Mouse (Mus musculus) frontal cortex, postnatal 10 days (tissue): ENCODE results near the gene Dmrt1.

Experiments used
- DNase-seq, 2 experiments: peaks; one replicate each; pipeline ENCODE4 v3.0.0; 2022; ENCODE audit warnings: low spot score in 2 of 2, mixed read lengths in 1 of 2

Dmrt1 gene

DNA sequence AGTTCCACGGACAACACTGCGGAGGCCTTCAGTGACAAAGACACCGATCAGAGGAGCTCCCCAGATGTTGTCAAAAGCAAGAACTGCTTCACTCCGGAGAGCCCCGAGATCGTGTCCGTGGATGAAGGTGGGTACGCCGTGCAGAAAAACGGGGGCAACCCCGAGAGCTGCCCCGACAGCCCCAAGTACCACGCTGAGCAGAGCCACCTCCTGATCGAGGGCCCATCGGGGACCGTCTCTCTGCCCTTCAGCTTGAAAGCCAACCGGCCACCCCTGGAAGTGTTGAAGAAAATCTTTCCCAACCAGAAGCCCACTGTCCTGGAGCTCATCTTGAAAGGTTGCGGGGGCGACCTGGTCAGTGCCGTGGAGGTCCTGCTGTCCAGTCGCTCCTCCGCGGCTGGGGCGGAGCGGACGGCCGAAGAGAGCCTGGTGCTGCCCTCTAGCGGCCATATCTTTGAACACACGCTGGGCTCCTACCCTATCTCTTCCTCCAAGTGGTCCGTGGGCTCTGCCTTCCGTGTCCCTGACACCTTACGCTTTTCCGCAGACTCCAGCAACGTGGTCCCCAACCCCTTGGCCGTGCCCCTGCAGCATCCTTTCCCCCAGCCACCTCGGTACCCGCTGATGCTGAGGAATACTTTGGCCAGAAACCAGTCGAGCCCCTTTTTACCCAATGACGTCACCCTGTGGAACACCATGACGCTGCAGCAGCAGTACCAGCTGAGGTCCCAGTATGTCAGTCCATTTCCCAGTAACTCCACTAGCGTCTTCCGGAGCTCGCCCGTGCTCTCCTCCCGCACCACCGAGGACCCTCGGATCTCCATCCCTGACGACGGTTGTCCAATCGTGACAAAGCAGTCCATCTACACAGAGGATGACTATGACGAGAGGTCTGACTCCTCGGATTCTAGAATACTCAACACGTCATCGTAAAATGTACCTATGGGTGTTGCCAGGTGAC, 117.2 kb downstream of the Dmrt1 start:
- peak in 1 of 2 experiments; percentile 55 for DNase-seq

DNA sequence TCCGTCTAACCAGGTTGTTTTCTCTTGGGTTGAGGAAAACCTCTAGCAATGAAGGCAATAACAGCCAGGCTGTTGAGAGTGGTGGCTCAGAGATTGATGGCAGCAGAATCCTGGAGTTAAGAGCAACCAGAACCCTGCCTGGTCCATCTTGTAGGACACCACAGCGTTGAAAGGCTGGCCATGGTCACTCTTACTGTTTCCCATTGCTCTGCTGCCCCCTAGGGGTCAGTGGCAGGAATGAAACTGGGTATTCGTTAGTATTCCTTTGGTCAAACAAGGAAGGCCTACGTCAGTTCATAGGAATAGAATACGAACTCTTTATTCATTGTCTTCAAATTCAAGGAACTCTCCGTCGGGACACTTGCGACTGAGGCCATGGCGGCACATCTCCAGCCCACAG, 123.1 kb downstream of the Dmrt1 start:
- DNase-seq, result peak in 1 of 2 experiments; percentile 62

GRCm38 (mm10) chr19:25635119-25635518, 129.7 kb downstream of the Dmrt1 start:
- DNase-seq, result no peak

DNA sequence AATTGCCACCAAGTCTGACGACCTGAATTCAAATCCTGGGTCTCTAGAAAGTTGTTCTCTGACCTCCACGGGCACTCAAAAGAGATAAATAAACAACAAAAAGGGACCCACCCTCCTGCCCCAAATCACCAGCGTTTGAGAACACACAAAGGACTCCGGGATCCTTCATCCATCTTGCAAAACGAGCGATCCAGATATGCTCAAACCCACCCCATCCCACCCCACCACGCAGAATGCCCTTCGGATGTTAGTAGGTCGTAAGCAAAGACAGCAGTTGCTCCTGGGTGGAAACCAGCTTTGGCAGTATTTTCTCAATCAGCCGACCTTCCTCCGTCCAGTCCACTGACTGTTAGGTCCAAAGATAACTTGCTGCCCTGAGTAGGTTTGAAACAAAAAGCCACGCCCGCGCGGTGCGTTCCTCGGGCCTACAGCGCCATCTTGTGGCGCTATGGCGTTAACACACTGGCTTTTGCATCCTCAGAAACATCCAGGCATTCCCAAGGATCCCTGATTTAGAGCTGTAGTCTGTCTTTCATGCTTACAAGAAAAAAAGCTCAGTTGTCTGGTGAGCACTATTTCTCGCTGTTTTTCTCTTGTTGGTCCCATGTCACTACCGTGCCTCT, 130.3 kb downstream of the Dmrt1 start:
- DNase-seq, result peak in 1 of 2 experiments; percentile 59

DNA sequence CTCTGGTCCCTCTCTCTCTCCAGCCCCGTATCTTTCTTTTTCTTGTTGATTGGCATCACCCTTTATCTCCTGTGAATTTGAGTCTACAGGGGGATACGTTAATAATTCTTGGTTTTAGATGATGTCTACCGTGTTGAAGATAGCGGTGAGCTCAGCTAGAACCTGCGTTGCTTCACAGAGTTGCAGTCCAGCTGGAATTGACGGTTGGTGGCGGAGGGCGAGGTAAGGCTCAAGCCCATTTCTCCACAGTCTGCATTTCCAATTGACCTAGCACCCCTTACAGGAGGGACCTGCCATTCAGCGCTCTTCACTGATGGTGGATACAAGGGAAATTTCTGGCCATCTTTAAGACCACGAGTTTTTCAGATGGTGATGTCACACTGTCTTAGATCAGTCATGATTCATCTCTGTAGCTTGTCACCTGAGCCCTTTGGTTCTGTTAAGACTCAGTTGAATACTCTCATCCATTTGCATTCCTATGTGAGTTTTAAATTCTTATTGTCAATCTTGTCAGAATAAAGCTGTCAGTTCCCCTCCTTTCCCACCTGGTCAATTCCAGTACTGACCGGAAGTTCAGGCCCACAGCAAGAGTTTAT, 133.4 kb downstream of the Dmrt1 start:
- DNase-seq, result no peak

GRCm38 (mm10) chr19:25641786-25642185, 136.4 kb downstream of the Dmrt1 start:
- DNase-seq, result no peak

- DNase-seq, result no peak
These were observed 141.7 kb downstream of the Dmrt1 start for GRCm38 (mm10) chr19:25647136-25647535.

GRCm38 (mm10) chr19:25648701-25649100, 143.3 kb downstream of the Dmrt1 start:
- no peak for DNase-seq

- no peak for DNase-seq
These were observed 145.1 kb downstream of the Dmrt1 start for GRCm38 (mm10) chr19:25650474-25650873.

DNA sequence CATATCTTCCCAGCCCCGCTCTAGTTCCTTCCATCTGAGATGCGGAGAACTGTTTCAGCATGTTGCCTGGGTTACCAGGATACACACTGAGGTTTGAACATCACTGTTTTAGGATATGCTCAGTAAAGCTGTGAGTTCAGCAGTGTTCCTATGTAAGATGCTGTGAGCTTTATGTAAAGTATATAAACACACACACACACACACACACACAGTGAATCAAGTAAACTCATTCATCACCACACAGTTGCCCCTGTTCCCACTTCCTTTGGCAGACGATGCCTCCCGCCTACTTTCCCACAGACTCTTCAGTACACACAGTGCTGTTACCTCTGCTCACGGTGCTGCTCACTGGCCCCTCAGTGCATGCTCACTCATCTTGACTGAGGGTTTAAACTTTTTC, 147.1 kb downstream of the Dmrt1 start:
- DNase-seq, result no peak
